Mouse (Mus musculus): ENCODE measurements around the gene Naa10.

GRCm38 (mm10) chrX:73880194-73881035 lies 41.3 kb downstream of the Naa10 start:
- TF ChIP-seq CTCF (IDR thresholded peaks at IDR 0.05; ENCODE audit: borderline replicate concordance, insufficient read depth, low read length) (no peak), POLR2A (IDR thresholded peaks at IDR 0.05; ENCODE audit: low read depth, low read length) (no peak)
